Mouse (Mus musculus): ENCODE data around the gene Msl3l2. TPM values are rescaled to one million over a fixed set of nuclear protein-coding genes. Genes with fewer than 3 reads are reported as not detected.
A peak's percentile ranks its signal among the peaks of the same experiment; 100 is the strongest.

Msl3l2 gene
- polyA plus RNA-seq, 1 experiment from 2014 or later: 4.8 TPM

GRCm38 (mm10) chr10:56137191-56137590 is 30.5 kb downstream of the Msl3l2 start:
- no peaks in the 10 kb centered on the region for H3K27me3 ChIP-seq (ENCODE audit: insufficient read depth, low read length)
- no peak overlapping the region for H3K27ac ChIP-seq (ENCODE audit: low read depth)
- ATAC-seq (ENCODE audit: insufficient read depth): no peak
- H3K4me3 ChIP-seq (ENCODE audit: low read depth, low read length): no peak overlapping the region
- 88% methylated on average over 5 of the region's 5 CpGs for WGBS
- H3K4me1 ChIP-seq (ENCODE audit: insufficient read depth): no peaks in the 10 kb centered on the region
- H3K4me2 ChIP-seq: no peak overlapping the region
- no peaks in the 10 kb centered on the region for H3K36me3 ChIP-seq (ENCODE audit: insufficient read depth)
- no peak overlapping the region for H3K9ac ChIP-seq
- no peak for DNase-seq
- no peaks in the 10 kb centered on the region for H3K9me3 ChIP-seq (ENCODE audit: low read depth, low read length)
- TF ChIP-seq CTCF (IDR thresholded peaks at IDR 0.05; ENCODE audit: low read depth): no peak

- Histone ChIP-seq H3K9me3 (ENCODE audit: low read depth, low read length) (no peaks in the 10 kb centered on the region), H3K4me3 (ENCODE audit: low read depth, low read length) (no peak overlapping the region), H3K27me3 (ENCODE audit: insufficient read depth, low read length) (no peaks in the 10 kb centered on the region), H3K4me1 (ENCODE audit: insufficient read depth) (no peaks in the 10 kb centered on the region), H3K4me2 (no peak overlapping the region), H3K36me3 (ENCODE audit: insufficient read depth) (no peaks in the 10 kb centered on the region), H3K27ac (ENCODE audit: low read depth) (no peak overlapping the region), H3K9ac (no peak overlapping the region)
- no peak for TF ChIP-seq CTCF (IDR thresholded peaks at IDR 0.05; ENCODE audit: low read depth)
- DNase-seq (no peak), ATAC-seq (ENCODE audit: insufficient read depth) (no peak)
- WGBS: 83% methylated on average over 3 of the region's 3 CpGs
Observed at GRCm38 (mm10) chr10:56148920-56149319, 42.2 kb downstream of the Msl3l2 start.

GRCm38 (mm10) chr10:56156956-56157355 is 50.2 kb downstream of the Msl3l2 start:
- no peak for TF ChIP-seq CTCF (IDR thresholded peaks at IDR 0.05; ENCODE audit: low read depth)
- H3K4me3 ChIP-seq (ENCODE audit: low read depth, low read length): no peak overlapping the region
- no peak overlapping the region for H3K9ac ChIP-seq
- no peak overlapping the region for H3K27ac ChIP-seq (ENCODE audit: low read depth)
- H3K4me1 ChIP-seq (ENCODE audit: insufficient read depth): no peaks in the 10 kb centered on the region
- no peaks in the 10 kb centered on the region for H3K36me3 ChIP-seq (ENCODE audit: insufficient read depth)
- H3K27me3 ChIP-seq (ENCODE audit: insufficient read depth, low read length): no peaks in the 10 kb centered on the region
- H3K4me2 ChIP-seq: no peak overlapping the region
- ATAC-seq (ENCODE audit: insufficient read depth): no peak
- DNase-seq: no peak
- 88% methylated on average over 3 of the region's 3 CpGs for WGBS
- H3K9me3 ChIP-seq (ENCODE audit: low read depth, low read length): no peaks in the 10 kb centered on the region

DNA sequence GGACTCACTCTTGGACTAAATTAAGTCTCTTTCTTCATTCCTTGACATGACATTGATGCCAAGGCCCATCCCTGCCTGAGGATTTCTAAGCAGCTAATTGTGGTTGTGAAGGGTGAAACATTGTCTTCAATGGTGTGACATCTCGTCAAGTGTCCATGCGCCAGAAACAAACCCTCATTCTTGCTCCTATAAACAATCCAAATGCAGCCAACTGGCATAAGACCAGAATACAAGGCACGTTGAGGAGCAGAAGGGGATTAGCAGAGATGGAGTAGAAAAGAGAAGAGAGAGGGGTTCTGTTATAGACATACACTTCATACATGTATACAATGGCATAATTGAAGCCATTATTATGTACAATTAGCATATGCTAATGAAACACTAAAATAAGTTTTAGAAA is 51.5 kb downstream of the Msl3l2 start:
- no peak overlapping the region for H3K4me3 ChIP-seq (ENCODE audit: low read depth, low read length)
- no peaks in the 10 kb centered on the region for H3K4me1 ChIP-seq (ENCODE audit: insufficient read depth)
- no peaks in the 10 kb centered on the region for H3K27me3 ChIP-seq (ENCODE audit: insufficient read depth, low read length)
- no peak overlapping the region for H3K27ac ChIP-seq (ENCODE audit: low read depth)
- peak; percentile 7 for DNase-seq
- H3K36me3 ChIP-seq (ENCODE audit: insufficient read depth): no peaks in the 10 kb centered on the region
- ATAC-seq (ENCODE audit: insufficient read depth): no peak
- TF ChIP-seq CTCF (IDR thresholded peaks at IDR 0.05; ENCODE audit: low read depth): no peak
- no peak overlapping the region for H3K9ac ChIP-seq
- H3K4me2 ChIP-seq: no peak overlapping the region
- 72% methylated on average over 3 of the region's 3 CpGs for WGBS
- no peaks in the 10 kb centered on the region for H3K9me3 ChIP-seq (ENCODE audit: low read depth, low read length)

GRCm38 (mm10) chr10:56158748-56159147 is 52.0 kb downstream of the Msl3l2 start:
- H3K27ac ChIP-seq (ENCODE audit: low read depth): no peak overlapping the region
- H3K9ac ChIP-seq: no peak overlapping the region
- DNase-seq (no peak), ATAC-seq (ENCODE audit: insufficient read depth) (no peak)
- H3K4me1 ChIP-seq (ENCODE audit: insufficient read depth): no peaks in the 10 kb centered on the region
- no peaks in the 10 kb centered on the region for H3K36me3 ChIP-seq (ENCODE audit: insufficient read depth)
- no peak overlapping the region for H3K4me2 ChIP-seq
- H3K4me3 ChIP-seq (ENCODE audit: low read depth, low read length): no peak overlapping the region
- TF ChIP-seq CTCF (IDR thresholded peaks at IDR 0.05; ENCODE audit: low read depth): no peak
- H3K9me3 ChIP-seq (ENCODE audit: low read depth, low read length): no peaks in the 10 kb centered on the region
- 90% methylated on average over 2 of the region's 2 CpGs for WGBS
- no peaks in the 10 kb centered on the region for H3K27me3 ChIP-seq (ENCODE audit: insufficient read depth, low read length)

GRCm38 (mm10) chr10:56164411-56164810 is 57.7 kb downstream of the Msl3l2 start:
- no peak overlapping the region for H3K27ac ChIP-seq (ENCODE audit: low read depth)
- H3K27me3 ChIP-seq (ENCODE audit: insufficient read depth, low read length): no peaks in the 10 kb centered on the region
- no peak for TF ChIP-seq CTCF (IDR thresholded peaks at IDR 0.05; ENCODE audit: low read depth)
- H3K4me3 ChIP-seq (ENCODE audit: low read depth, low read length): no peak overlapping the region
- WGBS: 72% methylated on average over 3 of the region's 3 CpGs
- no peak overlapping the region for H3K9ac ChIP-seq
- H3K9me3 ChIP-seq (ENCODE audit: low read depth, low read length): no peaks in the 10 kb centered on the region
- H3K4me2 ChIP-seq: no peak overlapping the region
- H3K4me1 ChIP-seq (ENCODE audit: insufficient read depth): no peaks in the 10 kb centered on the region
- no peak for DNase-seq
- no peak for ATAC-seq (ENCODE audit: insufficient read depth)
- no peaks in the 10 kb centered on the region for H3K36me3 ChIP-seq (ENCODE audit: insufficient read depth)

- Histone ChIP-seq H3K4me3 (ENCODE audit: low read depth, low read length) (no peak overlapping the region), H3K9ac (no peak overlapping the region), H3K27me3 (ENCODE audit: insufficient read depth, low read length) (no peaks in the 10 kb centered on the region), H3K36me3 (ENCODE audit: insufficient read depth) (peaks cover 4% of the 10 kb centered on the region; the same call in 1 of the 2 replicates), H3K4me2 (no peak overlapping the region), H3K9me3 (ENCODE audit: low read depth, low read length) (no peaks in the 10 kb centered on the region), H3K4me1 (ENCODE audit: insufficient read depth) (no peaks in the 10 kb centered on the region), H3K27ac (ENCODE audit: low read depth) (no peak overlapping the region)
- WGBS: 82% methylated on average over 4 of the region's 4 CpGs
- no peak for TF ChIP-seq CTCF (IDR thresholded peaks at IDR 0.05; ENCODE audit: low read depth)
- DNase-seq: no peak
- ATAC-seq (ENCODE audit: insufficient read depth): no peak
Observed at GRCm38 (mm10) chr10:56165758-56166157, 59.0 kb downstream of the Msl3l2 start.

Other genes starting within 250 kb of the Msl3l2 start
- 3.7 and 3.9 TPM in 2 replicates for gene Tbc1d32, start 121.8 kb downstream of the Msl3l2 start, polyA plus RNA-seq (2014; fragmentation: Nextera tagmentation; extraction: Ambion mirVana)